Mouse (Mus musculus): Measurements from ENCODE around the gene Mettl5. TPM values are rescaled to one million over a fixed set of nuclear protein-coding genes. Genes with fewer than 3 reads are reported as not detected.
"Not testable (repeated sequence)": the region's sequence is repeated elsewhere in the genome, so short reads cannot be mapped to it uniquely, and the experiment has no call there.

Gene Mettl5
- 43.4 and 44.7 TPM in 2 replicates for polyA plus RNA-seq (2016; fragmentation: Nextera tagmentation; extraction: Ambion mirVana)

DNA sequence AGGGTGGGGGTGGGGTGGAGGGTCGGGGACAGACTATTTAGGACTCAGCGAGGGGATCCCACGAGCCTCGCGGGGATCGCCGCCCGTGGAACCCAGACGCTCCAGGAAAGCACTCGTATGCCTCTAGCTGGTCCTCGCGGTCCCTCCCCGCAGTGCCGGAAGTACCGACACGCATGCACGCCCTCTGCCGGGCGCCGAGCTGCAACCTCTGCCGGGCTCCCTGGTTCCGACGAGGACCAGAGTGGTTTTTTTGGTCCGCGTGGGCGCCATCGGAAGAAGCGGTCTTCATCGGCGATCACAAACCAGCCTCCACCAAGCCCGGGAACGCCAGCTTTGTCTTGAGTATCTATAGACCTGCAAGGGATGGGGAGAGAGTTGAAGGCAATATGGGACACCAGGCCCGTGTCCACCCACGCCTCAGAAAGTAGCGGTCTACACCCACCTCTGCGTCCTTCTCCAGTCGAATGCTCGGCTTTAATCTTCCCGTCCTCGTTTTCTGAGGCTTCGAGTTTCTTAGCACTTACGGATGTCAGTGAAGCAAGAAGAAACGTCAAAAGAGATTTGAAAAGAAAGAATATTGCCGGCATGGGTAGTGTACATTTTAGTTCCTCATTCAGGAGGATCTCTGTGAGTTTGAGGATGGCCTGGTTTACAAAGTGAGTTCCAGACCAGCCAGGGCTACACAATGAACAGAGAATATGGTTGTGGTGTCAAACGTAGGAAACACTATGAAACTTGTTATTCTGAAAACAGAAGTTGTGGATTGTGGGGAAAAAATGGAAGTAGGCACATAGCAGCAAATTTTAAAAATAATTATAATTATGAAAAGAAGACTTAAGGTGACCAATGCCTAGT lies at the start of gene Mettl5:
TSS of gene Mettl5 (minus strand) at position 165 of the 855 bp plus-strand sequence.
- Histone ChIP-seq H3K27ac (replicated peaks) (peak within 1 kb of the TSS; percentile 90), H3K27me3 (ENCODE audit: low read depth, poor library complexity, severe bottlenecking) (no peaks in the 10 kb centered on the region), H3K4me1 (peaks cover 18% of the 10 kb centered on the region), H3K9me3 (replicated peaks) (no peaks in the 10 kb centered on the region), H3K36me3 (peaks cover 3% of the 10 kb centered on the region; the same call in 1 of the 2 replicates), H3K4me3 (peak within 1 kb of the TSS; percentile 78)
- DNase-seq (ENCODE audit: low spot score), result peak; percentile 88
- 3% methylated on average over 45 of the region's 45 CpGs for WGBS

DNA sequence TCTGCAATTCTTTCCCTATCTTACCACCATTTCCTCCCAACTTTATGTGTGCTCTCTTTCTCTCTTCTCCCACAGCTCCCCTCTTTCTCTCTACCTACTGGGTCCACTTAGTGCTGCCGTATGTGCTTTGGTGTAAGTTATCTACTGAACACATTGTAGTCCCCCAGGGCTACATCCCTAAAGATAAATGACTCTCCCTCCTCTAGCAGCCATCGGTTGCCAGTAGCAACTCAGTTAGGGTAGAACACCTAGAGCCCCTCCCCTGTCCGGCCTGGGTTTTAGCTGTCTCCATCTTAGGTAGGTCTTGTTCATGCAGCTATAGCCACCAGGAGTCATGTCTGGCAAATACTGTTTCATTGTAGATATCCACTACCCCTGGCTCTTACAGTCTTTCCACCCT lies 39.5 kb upstream of the Mettl5 start:
- Histone ChIP-seq H3K4me1 (no peaks in the 10 kb centered on the region), H3K27ac (replicated peaks) (no peak overlapping the region), H3K27me3 (ENCODE audit: low read depth, poor library complexity, severe bottlenecking) (no peaks in the 10 kb centered on the region), H3K4me3 (no peak overlapping the region), H3K9me3 (replicated peaks) (no peaks in the 10 kb centered on the region), H3K36me3 (peaks cover 72% of the 10 kb centered on the region)
- DNase-seq (ENCODE audit: low spot score), result no peak
- 96% methylated on average over 3 of the region's 3 CpGs for WGBS

DNA sequence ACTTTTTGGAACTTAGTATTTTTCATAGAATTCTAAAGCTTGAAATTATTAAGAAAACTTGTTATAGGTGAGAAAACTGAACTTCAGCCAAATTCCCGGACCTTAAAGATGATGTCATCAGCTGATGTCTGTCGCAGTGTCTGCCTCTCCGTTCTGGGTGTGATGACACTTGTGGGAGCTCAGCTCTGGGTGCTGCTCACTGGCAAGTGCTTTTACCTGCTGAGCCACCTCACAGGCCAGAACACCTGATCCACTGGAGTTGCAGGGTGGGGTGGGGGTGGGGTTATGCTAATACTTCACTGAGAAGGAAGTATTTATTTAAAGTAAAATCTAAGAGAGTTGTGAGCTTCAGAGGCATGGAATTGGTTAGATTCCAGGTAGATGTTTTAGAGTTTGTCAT lies 31.9 kb upstream of the Mettl5 start:
- H3K27me3 ChIP-seq (ENCODE audit: low read depth, poor library complexity, severe bottlenecking), result no peaks in the 10 kb centered on the region
- H3K4me1 ChIP-seq, result peaks cover 6% of the 10 kb centered on the region; the same call in 1 of the 2 replicates
- H3K27ac ChIP-seq (replicated peaks), result no peak overlapping the region
- H3K36me3 ChIP-seq, result peaks cover 62% of the 10 kb centered on the region
- WGBS, result 94% methylated on average over 3 of the region's 3 CpGs
- H3K4me3 ChIP-seq, result no peak overlapping the region
- no peaks in the 10 kb centered on the region for H3K9me3 ChIP-seq (replicated peaks)
- DNase-seq (ENCODE audit: low spot score), result no peak

DNA sequence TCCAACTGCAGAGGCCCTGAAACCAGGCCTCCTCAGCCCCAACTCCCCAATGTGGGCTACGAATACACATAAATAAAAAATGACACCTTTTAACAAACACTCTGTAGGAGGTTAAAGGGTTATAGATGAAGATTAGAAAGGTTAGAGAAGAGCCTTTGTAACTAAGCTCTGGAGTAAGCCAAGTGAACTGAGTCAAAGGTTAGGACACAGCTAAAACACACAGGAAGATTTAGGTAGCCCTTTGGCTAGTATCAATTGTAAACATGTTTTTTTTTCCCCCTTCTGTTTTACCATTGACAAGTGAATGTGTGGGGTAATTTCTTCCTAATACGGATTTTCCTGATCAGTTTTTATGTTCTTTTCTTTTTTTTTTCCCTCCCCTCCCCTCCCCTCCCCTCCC lies 27.4 kb upstream of the Mettl5 start:
- Histone ChIP-seq H3K9me3 (replicated peaks) (no peaks in the 10 kb centered on the region; the same call in 1 of the 2 replicates), H3K27ac (replicated peaks) (no peak overlapping the region), H3K27me3 (ENCODE audit: low read depth, poor library complexity, severe bottlenecking) (no peaks in the 10 kb centered on the region), H3K36me3 (peaks cover 35% of the 10 kb centered on the region), H3K4me1 (peaks cover 6% of the 10 kb centered on the region; the same call in 1 of the 2 replicates), H3K4me3 (no peak overlapping the region)
- WGBS, result 50% methylated on average over 2 of the region's 2 CpGs
- no peak for DNase-seq (ENCODE audit: low spot score)

DNA sequence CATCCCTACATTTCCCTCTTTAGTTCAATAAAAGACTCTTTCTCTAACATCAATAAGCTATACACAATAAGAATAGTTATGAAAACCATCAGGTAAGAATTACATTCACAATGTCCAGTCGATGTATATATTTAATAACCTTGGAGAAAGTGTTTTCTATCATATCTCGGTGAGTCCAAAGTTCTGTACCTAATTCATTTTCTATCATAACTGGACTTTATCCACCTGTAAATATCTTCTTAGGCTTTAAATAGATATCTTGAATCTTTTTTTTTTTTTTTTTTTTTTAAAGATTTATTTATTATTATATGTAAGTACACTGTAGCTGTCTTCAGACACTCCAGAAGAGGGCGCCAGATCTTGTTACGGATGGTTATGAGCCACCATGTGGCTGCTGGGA lies 22.0 kb upstream of the Mettl5 start:
- not testable (repeated sequence) for DNase-seq (ENCODE audit: low spot score); H3K4me1 ChIP-seq
- WGBS, result 91% methylated on average over 4 of the region's 4 CpGs

DNA sequence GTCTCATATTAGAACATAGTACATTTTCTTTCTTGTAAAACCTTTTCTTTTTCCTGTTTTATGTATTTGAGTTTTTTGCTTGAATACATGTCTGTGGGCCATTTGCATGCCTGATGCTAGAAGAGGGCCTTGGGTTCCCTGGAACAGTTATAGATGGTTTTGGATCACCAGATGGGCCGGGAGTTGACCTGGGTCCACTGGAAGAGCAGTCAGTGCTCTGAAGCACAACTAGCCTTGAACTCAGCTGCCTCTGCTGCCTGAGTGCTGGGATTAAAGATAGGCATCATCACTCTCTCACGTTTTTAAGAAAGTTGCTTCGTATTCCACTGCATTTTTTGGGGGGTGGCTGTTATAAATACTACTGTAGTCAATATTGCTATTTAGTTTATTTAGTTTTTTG lies 18.1 kb upstream of the Mettl5 start:
- no peaks in the 10 kb centered on the region for H3K27me3 ChIP-seq (ENCODE audit: low read depth, poor library complexity, severe bottlenecking)
- no peak overlapping the region for H3K4me3 ChIP-seq
- H3K27ac ChIP-seq (replicated peaks), result no peak overlapping the region
- H3K9me3 ChIP-seq (replicated peaks), result no peaks in the 10 kb centered on the region; the same call in 1 of the 2 replicates
- peaks cover 33% of the 10 kb centered on the region for H3K36me3 ChIP-seq
- H3K4me1 ChIP-seq, result peaks cover 14% of the 10 kb centered on the region
- WGBS, result 94% methylated on average over 3 of the region's 3 CpGs
- no peak for DNase-seq (ENCODE audit: low spot score)

More for the DNA sequence above, 22.0 kb upstream of the Mettl5 start:
- H3K9me3 ChIP-seq (replicated peaks); H3K27me3 ChIP-seq (ENCODE audit: low read depth, poor library complexity, severe bottlenecking); H3K27ac ChIP-seq (replicated peaks); H3K4me3 ChIP-seq: not testable (repeated sequence)
- H3K36me3 ChIP-seq, result peaks cover 22% of the 10 kb centered on the region

DNA sequence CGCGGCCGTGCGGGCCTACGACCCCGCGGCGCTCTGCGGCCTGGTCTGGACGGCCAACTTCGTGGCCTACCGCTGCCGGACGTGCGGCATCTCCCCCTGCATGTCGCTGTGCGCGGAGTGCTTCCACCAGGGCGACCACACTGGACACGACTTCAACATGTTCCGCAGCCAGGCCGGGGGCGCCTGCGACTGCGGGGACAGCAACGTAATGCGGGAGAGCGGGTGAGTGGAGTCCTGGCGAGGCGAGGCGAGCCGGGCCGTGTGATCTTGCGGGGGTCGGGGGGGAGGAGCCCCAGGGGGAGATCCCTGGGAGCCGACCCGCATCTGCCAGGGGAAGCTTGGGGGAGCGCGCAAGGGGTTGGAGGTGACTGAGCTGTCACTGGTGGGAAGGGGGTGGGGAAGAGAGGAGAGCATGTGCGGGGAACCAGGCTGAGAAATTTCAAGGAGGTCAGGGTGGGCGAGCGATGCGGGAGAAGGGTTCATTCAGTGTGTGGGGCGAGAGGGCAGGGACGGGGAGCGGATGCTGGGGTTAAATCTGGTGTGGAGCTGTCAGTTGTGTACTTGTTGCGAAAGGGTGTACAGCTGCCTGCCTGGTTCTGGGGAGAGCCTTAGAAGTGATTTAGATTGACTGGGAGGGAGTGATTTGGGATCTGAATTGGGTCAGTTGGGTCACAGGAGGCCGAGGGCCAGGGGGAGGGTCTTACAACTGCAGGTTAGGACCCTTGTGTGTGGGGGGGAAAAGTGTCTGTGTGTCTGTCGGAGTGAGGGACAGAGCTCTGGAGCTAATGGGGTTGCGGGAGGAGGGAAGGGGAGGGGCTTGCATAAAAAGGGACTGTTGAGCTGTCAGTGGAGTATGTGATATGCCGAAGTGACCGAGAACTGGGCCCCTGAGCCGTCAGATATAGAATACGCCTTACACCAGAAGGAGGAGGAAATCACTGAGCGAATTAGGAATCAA lies 12.5 kb upstream of the Mettl5 start:
- Histone ChIP-seq H3K4me1 (peaks cover 20% of the 10 kb centered on the region), H3K4me3 (peak overlapping the region; percentile 98), H3K27me3 (ENCODE audit: low read depth, poor library complexity, severe bottlenecking) (no peaks in the 10 kb centered on the region), H3K9me3 (replicated peaks) (no peaks in the 10 kb centered on the region), H3K36me3 (peaks cover 20% of the 10 kb centered on the region), H3K27ac (replicated peaks) (peak overlapping the region; percentile 97)
- WGBS, result 1% methylated on average over 55 of the region's 55 CpGs
- DNase-seq (ENCODE audit: low spot score), result peak; percentile 66

DNA sequence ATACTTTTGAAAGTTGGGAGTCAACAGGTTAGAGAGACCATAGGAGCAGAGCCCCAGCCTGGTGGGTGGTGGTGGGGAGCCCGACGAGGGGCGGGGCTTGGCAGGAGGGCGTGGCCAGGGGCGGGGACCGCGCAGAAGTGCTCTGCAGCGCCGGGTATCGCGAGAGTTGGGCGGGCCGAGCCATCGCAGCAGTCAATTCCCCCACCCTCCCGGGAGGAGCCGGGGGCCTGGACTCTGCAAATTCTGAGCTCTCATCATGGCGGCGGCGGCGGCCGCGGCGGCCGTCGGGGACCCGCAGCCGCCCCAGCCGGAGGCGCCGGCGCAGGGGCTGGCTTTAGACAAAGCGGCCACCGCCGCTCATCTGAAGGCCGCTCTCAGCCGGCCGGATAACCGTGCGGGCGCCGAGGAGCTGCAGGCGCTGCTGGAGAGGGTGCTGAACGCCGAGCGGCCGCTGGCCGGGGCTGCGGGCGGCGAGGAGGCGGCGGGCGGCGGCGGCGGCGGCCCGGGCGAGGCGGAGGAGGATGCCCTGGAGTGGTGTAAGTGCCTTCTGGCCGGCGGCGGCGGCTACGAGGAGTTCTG lies 11.7 kb upstream of the Mettl5 start, which contains the start of gene Ubr3:
TSS of gene Ubr3 (plus strand) at position 208 of the 579 bp plus-strand sequence.
- Histone ChIP-seq H3K4me1 (peaks cover 20% of the 10 kb centered on the region), H3K36me3 (peaks cover 19% of the 10 kb centered on the region), H3K27me3 (ENCODE audit: low read depth, poor library complexity, severe bottlenecking) (no peaks in the 10 kb centered on the region), H3K27ac (replicated peaks) (peak within 1 kb of the TSS; percentile 97), H3K4me3 (peak within 1 kb of the TSS; percentile 98), H3K9me3 (replicated peaks) (no peaks in the 10 kb centered on the region)
- DNase-seq (ENCODE audit: low spot score), result peak; percentile 97
- under 1% methylated on average over 65 of the region's 65 CpGs for WGBS

DNA sequence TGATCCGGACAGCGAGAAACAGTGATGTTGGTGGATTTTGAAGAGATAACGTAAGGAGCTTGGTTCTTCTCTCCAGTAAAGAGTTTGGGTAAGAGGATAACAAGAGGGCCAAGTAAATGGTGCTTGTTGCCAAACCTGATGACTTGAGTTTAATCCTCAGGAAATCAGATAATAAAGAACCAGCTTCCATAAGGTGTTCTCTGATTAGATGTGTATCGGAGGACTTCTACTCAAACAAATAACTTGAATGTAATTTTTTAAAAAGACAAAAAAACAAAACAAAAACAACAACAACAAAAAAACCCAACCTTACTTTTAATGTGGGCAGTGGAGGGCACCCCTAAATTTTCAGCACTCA lies 10.8 kb upstream of the Mettl5 start:
- Histone ChIP-seq H3K9me3 (replicated peaks) (no peaks in the 10 kb centered on the region), H3K27ac (replicated peaks) (no peak overlapping the region), H3K27me3 (ENCODE audit: low read depth, poor library complexity, severe bottlenecking) (no peaks in the 10 kb centered on the region), H3K4me3 (no peak overlapping the region), H3K36me3 (peaks cover 10% of the 10 kb centered on the region), H3K4me1 (peaks cover 20% of the 10 kb centered on the region)
- WGBS, result 91% methylated on average over 4 of the region's 4 CpGs
- no peak for DNase-seq (ENCODE audit: low spot score)

DNA sequence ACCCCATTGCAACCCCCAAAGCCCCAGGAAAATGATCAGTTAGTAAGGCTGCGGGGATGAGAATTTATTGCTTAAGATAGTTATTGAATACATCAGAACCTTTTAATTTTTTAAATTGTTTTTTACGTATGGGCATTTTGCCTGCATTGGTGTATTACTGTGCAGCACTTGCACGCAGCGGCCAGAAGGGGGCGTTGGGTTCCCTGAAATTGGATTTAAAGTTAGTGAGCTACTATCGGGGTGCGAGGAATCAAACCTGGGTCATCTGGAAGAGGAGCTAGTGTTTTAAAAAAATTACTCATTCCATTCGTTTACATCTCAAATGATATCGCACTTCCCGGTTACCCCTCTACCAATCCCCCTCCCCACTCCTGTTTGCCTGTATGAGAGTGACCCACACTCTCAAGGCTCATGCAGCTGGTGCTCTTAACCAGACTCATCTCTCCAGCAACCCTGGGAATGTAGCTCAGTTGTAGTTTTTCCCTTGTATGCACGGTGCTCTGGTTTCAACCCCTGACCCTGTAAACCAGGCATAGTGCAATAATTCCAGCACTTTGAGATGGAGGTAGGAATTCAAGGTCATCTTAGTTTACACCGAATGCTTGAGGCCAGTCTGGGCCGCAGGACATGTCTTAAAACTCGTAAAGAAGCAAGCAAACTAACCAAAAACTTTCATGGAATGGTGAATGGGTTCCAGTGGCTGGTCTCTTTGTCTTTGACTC lies 10.2 kb upstream of the Mettl5 start:
- Histone ChIP-seq H3K36me3 (peaks cover 5% of the 10 kb centered on the region; the same call in 1 of the 2 replicates), H3K4me1 (peaks cover 20% of the 10 kb centered on the region), H3K27me3 (ENCODE audit: low read depth, poor library complexity, severe bottlenecking) (no peaks in the 10 kb centered on the region), H3K4me3 (no peak overlapping the region), H3K27ac (replicated peaks) (no peak overlapping the region), H3K9me3 (replicated peaks) (no peaks in the 10 kb centered on the region)
- DNase-seq (ENCODE audit: low spot score), result no peak
- 57% methylated on average over 14 of the region's 14 CpGs for WGBS

DNA sequence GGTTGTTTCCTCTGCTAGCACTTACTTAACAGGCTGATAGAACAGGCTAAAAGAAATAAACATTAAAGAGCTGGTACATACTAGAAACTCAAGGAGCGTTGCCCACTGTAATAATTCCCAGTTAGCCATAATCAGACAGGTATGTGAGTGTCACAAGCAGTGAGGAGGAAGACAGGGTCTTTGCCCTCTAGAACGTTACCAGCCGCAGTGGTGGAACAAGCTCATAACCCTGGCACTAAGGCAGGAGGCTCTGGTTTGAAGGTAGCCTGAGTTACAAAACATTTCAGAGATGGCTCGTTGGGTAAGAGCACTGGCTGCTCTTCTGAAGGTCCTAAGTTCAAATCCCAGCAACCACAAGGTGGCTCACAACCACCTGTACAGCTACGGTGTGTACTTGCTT lies 8.5 kb upstream of the Mettl5 start:
- DNase-seq (ENCODE audit: low spot score), result no peak
- WGBS, result 89% methylated on average over 5 of the region's 5 CpGs

DNA sequence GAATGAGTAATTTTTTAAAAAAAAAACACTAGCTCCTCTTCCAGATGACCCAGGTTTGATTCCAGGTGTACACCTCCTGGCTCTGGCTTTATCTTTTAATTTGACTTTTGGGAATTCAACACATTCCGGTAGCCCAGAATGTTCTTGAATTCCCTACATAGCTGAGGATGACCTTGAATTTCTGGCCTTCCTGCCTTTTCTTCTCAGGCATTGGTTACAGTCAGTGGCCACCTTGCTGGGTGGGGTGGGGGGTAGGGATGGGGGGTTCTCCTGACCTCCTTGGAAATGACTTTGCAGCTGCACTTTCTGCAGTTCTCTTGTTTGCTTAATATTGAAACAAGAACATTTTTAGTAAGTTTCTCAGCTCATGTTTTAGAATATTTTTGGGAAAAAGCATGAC lies 7.7 kb upstream of the Mettl5 start:
- Histone ChIP-seq H3K27me3 (ENCODE audit: low read depth, poor library complexity, severe bottlenecking) (no peaks in the 10 kb centered on the region), H3K9me3 (replicated peaks) (no peaks in the 10 kb centered on the region), H3K4me1 (peaks cover 2% of the 10 kb centered on the region), H3K27ac (replicated peaks) (no peak overlapping the region), H3K4me3 (no peak overlapping the region), H3K36me3 (no peaks in the 10 kb centered on the region)
- WGBS, result 97% methylated on average over 1 of the region's 1 CpGs
- no peak for DNase-seq (ENCODE audit: low spot score)

More for the DNA sequence above, 8.5 kb upstream of the Mettl5 start:
- H3K4me1 ChIP-seq, result peaks cover 9% of the 10 kb centered on the region
- no peak overlapping the region for H3K4me3 ChIP-seq
- no peaks in the 10 kb centered on the region for H3K9me3 ChIP-seq (replicated peaks)
- H3K36me3 ChIP-seq, result no peaks in the 10 kb centered on the region
- no peaks in the 10 kb centered on the region for H3K27me3 ChIP-seq (ENCODE audit: low read depth, poor library complexity, severe bottlenecking)
- H3K27ac ChIP-seq (replicated peaks), result no peak overlapping the region
